Mouse (Mus musculus): Measurements from ENCODE around the gene Rdm1. TPM values are rescaled to one million over a fixed set of nuclear protein-coding genes. Genes with fewer than 3 reads are reported as not detected.
"Not testable (repeated sequence)": the region's sequence is repeated elsewhere in the genome, so short reads cannot be mapped to it uniquely, and the experiment has no call there.

Rdm1 gene
- polyA plus RNA-seq, 1 experiment from 2014 or later: 21.7 TPM

DNA sequence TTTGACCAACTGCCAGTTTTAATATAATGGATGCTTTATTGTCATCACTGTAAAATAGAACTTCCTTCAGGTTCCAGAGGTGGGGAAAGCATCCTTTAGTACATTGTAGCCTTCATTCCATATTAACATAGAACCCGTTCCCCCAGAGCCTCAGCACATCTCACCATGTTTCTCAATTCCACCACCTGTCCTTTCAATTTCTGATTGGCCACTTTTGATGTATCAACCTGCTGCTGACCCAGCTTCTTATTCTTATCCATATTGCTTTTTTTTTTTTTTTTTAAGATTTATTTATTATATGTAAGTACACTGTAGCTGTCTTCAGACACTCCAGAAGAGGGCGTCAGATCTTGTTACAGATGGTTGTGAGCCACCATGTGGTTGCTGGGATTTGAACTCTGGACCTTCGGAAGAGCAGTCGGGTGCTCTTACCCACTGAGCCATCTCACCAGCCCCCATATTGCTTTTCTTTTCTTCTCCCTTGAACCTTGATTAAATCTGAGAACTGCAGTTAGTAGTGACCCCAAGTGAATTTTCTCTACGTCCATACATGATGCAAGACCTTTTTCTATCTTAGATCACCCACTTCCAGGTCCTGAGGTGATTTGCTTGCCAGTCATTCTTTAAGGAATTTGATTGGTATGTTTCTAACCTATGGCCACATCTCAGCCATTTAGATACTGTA is 1.9 kb downstream of the Rdm1 start:
- ATAC-seq; H3K36me3 ChIP-seq (ENCODE audit: control insufficient read depth, insufficient read depth, low read length); H3K27ac ChIP-seq (ENCODE audit: low read depth, low read length); H3K27me3 ChIP-seq (replicated peaks; ENCODE audit: control insufficient read depth, insufficient read depth, low read length); H3K4me3 ChIP-seq (ENCODE audit: low read length); H3K9ac ChIP-seq (ENCODE audit: low read depth, low read length); H3K4me1 ChIP-seq (ENCODE audit: control insufficient read depth, insufficient read depth, low read depth, low read length); H3K9me3 ChIP-seq (ENCODE audit: control insufficient read depth, low read length): not testable (repeated sequence)
- WGBS: 67% methylated on average over 4 of the region's 5 CpGs
- H3K4me2 ChIP-seq (ENCODE audit: low read length): peak overlapping the region; percentile 97

DNA sequence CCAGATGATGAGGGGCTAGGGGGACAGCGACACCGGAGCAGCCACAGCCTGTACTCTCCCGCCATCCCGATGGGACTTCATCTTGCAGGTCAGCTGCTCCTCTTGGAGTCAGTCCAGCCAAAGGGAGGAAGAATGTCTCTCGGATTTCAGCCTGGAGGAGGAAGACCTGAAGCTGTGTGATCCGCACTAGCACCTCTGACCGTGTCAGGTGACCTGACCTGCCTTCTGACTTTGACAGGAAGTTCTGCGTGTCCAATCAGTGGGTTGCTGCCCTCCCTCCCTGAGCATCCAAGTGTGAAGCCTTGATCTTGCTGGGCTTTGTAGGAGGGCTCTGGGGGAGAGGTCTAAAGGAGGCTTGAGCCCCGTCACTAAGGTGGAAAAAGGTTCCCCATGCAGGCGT is 8.7 kb downstream of the Rdm1 start:
- Histone ChIP-seq H3K36me3 (ENCODE audit: control insufficient read depth, insufficient read depth, low read length) (no peaks in the 10 kb centered on the region), H3K9ac (ENCODE audit: low read depth, low read length) (no peak overlapping the region), H3K9me3 (ENCODE audit: control insufficient read depth, low read length) (no peaks in the 10 kb centered on the region), H3K27ac (ENCODE audit: low read depth, low read length) (no peak overlapping the region), H3K4me1 (ENCODE audit: control insufficient read depth, insufficient read depth, low read depth, low read length) (no peaks in the 10 kb centered on the region), H3K4me3 (ENCODE audit: low read length) (no peak overlapping the region), H3K27me3 (replicated peaks; ENCODE audit: control insufficient read depth, insufficient read depth, low read length) (no peaks in the 10 kb centered on the region), H3K4me2 (ENCODE audit: low read length) (no peak overlapping the region)
- 83% methylated on average over 10 of the region's 10 CpGs for WGBS
- no peak for ATAC-seq

DNA sequence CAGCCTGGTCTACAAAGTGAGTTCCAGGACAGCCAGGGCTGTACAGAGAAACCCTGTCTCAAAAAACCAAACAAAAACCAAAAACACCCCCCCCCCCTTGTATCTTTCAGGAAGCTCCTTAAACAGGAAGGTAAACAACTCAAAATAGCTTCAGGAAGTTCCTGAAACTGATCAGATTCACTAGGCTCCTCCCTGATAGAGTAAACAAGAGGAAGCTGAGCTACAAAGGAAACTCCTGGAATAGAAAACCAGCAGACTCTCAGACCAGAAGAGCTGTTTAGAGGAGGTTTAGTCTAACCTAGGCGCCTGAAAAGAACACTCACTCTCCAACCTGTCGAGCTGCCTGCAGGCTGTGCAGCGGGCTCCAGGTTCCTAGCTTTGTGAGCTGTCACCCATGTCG is 12.8 kb downstream of the Rdm1 start:
- Histone ChIP-seq H3K4me1 (ENCODE audit: control insufficient read depth, insufficient read depth, low read depth, low read length) (no peaks in the 10 kb centered on the region), H3K4me3 (ENCODE audit: low read length) (no peak overlapping the region), H3K27ac (ENCODE audit: low read depth, low read length) (no peak overlapping the region), H3K9ac (ENCODE audit: low read depth, low read length) (no peak overlapping the region), H3K27me3 (replicated peaks; ENCODE audit: control insufficient read depth, insufficient read depth, low read length) (no peaks in the 10 kb centered on the region), H3K9me3 (ENCODE audit: control insufficient read depth, low read length) (no peaks in the 10 kb centered on the region), H3K36me3 (ENCODE audit: control insufficient read depth, insufficient read depth, low read length) (no peaks in the 10 kb centered on the region), H3K4me2 (ENCODE audit: low read length) (no peak overlapping the region)
- 93% methylated on average over 4 of the region's 4 CpGs for WGBS
- no peak for ATAC-seq

- Histone ChIP-seq H3K27ac (ENCODE audit: low read depth, low read length) (peak overlapping the region; percentile 75), H3K4me3 (ENCODE audit: low read length) (peak overlapping the region; percentile 36), H3K9ac (ENCODE audit: low read depth, low read length) (peak overlapping the region; percentile 53), H3K4me2 (ENCODE audit: low read length) (peak overlapping the region; percentile 45)
- not testable (repeated sequence) for H3K36me3 ChIP-seq (ENCODE audit: control insufficient read depth, insufficient read depth, low read length); H3K4me1 ChIP-seq (ENCODE audit: control insufficient read depth, insufficient read depth, low read depth, low read length); H3K9me3 ChIP-seq (ENCODE audit: control insufficient read depth, low read length); H3K27me3 ChIP-seq (replicated peaks; ENCODE audit: control insufficient read depth, insufficient read depth, low read length)
- ATAC-seq: peak; percentile 80
- WGBS: 5% methylated on average over 49 of the region's 53 CpGs
Measured at GRCm38 (mm10) chr11:101640857-101641709, 14.1 kb downstream of the Rdm1 start.

DNA sequence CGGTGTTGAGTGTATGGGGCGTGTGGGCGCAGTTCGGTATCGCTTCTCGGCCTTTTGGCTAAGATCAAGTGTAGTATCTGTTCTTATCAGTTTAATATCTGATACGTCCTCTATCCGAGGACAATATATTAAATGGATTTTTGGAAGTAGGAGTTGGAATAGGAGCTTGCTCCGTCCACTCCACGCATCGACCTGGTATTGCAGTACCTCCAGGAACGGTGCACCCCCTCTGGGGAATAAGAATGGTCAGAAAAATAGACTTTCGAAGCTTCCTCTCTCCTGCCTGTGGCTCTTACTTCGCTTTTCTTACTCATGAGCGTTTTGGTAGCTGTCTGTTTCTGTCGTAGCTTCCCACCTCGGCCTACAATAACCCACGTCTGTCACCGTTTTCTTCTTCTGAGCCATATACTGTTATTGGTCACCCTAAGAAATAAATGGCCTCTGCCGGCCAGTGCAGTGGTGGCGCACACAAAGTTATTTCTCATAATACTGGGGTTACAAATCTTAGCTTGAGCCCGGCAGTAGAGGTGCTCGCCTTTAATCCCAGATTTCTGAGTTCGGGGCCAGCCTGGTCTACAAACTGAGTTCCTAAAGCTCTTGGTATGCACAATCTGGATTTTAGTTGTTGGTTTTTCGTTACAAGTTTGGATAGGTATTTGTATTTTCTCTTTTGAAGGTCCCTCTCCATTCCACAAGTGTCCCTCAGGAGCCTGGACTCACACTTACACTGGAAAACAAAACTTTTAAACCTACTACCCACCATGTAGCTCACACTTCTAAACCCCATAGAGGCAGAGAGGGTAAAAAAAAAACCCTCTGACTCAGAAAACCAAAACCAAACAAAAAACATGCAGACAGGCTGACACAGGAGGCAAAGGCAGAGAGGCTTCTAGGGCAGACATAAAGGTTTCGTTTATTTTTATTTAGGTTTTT is 15.0 kb downstream of the Rdm1 start:
- peak overlapping the region; percentile 45 for H3K4me2 ChIP-seq (ENCODE audit: low read length)
- not testable (repeated sequence) for H3K9me3 ChIP-seq (ENCODE audit: control insufficient read depth, low read length); H3K4me1 ChIP-seq (ENCODE audit: control insufficient read depth, insufficient read depth, low read depth, low read length); H3K36me3 ChIP-seq (ENCODE audit: control insufficient read depth, insufficient read depth, low read length); H3K27me3 ChIP-seq (replicated peaks; ENCODE audit: control insufficient read depth, insufficient read depth, low read length); H3K9ac ChIP-seq (ENCODE audit: low read depth, low read length)
- 6% methylated on average over 13 of the region's 26 CpGs for WGBS
- ATAC-seq: peak; percentile 86
- H3K27ac ChIP-seq (ENCODE audit: low read depth, low read length): peak overlapping the region; percentile 75
- peak overlapping the region; percentile 36; the same call in 1 of the 2 replicates for H3K4me3 ChIP-seq (ENCODE audit: low read length)

DNA sequence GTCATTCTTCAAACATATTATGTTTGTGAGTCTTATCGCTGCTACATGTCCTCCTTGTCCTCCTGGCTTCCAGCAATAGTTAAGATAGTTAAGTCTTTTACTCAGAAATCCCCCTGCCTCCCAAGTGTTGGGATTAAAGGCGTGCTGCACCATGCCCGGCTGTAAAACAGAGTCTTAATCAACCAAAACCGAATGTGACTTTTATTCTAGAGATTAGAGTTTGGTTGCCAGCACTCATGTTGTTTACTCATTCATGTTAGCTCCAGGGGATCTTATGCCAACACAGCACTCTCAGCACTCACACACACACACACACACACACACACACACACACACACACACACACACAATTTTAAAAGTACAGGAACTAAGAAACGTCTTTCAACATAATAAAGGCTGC is 15.9 kb downstream of the Rdm1 start:
- H3K27ac ChIP-seq (ENCODE audit: low read depth, low read length): no peak overlapping the region
- no peak for ATAC-seq

GRCm38 (mm10) chr11:101644591-101644990 is 17.6 kb downstream of the Rdm1 start:
- no peaks in the 10 kb centered on the region for H3K4me1 ChIP-seq (ENCODE audit: control insufficient read depth, insufficient read depth, low read depth, low read length)
- H3K27me3 ChIP-seq (replicated peaks; ENCODE audit: control insufficient read depth, insufficient read depth, low read length): no peaks in the 10 kb centered on the region
- ATAC-seq: no peak
- 50% methylated on average over 3 of the region's 3 CpGs for WGBS
- H3K36me3 ChIP-seq (ENCODE audit: control insufficient read depth, insufficient read depth, low read length): no peaks in the 10 kb centered on the region
- H3K4me3 ChIP-seq (ENCODE audit: low read length): no peak overlapping the region
- H3K9me3 ChIP-seq (ENCODE audit: control insufficient read depth, low read length): no peaks in the 10 kb centered on the region
- no peak overlapping the region for H3K27ac ChIP-seq (ENCODE audit: low read depth, low read length)
- no peak overlapping the region for H3K9ac ChIP-seq (ENCODE audit: low read depth, low read length)
- H3K4me2 ChIP-seq (ENCODE audit: low read length): no peak overlapping the region

More for the DNA sequence above, 15.9 kb downstream of the Rdm1 start:
- WGBS: 51% methylated on average over 5 of the region's 5 CpGs
- Histone ChIP-seq H3K27me3 (replicated peaks; ENCODE audit: control insufficient read depth, insufficient read depth, low read length) (no peaks in the 10 kb centered on the region), H3K4me3 (ENCODE audit: low read length) (no peak overlapping the region), H3K4me2 (ENCODE audit: low read length) (no peak overlapping the region), H3K9ac (ENCODE audit: low read depth, low read length) (no peak overlapping the region), H3K4me1 (ENCODE audit: control insufficient read depth, insufficient read depth, low read depth, low read length) (no peaks in the 10 kb centered on the region), H3K9me3 (ENCODE audit: control insufficient read depth, low read length) (no peaks in the 10 kb centered on the region), H3K36me3 (ENCODE audit: control insufficient read depth, insufficient read depth, low read length) (no peaks in the 10 kb centered on the region)

GRCm38 (mm10) chr11:101645043-101645410 is 18.0 kb downstream of the Rdm1 start:
- H3K4me1 ChIP-seq (ENCODE audit: control insufficient read depth, insufficient read depth, low read depth, low read length); H3K4me3 ChIP-seq (ENCODE audit: low read length); H3K4me2 ChIP-seq (ENCODE audit: low read length); H3K36me3 ChIP-seq (ENCODE audit: control insufficient read depth, insufficient read depth, low read length); H3K9ac ChIP-seq (ENCODE audit: low read depth, low read length); H3K9me3 ChIP-seq (ENCODE audit: control insufficient read depth, low read length); H3K27me3 ChIP-seq (replicated peaks; ENCODE audit: control insufficient read depth, insufficient read depth, low read length); ATAC-seq: not testable (repeated sequence)
- peak overlapping the region; percentile 66; the same call in 1 of the 2 replicates for H3K27ac ChIP-seq (ENCODE audit: low read depth, low read length)
- 3% methylated on average over 4 of the region's 4 CpGs for WGBS
